Mouse (Mus musculus) neural tube, embryonic 14.5 days (tissue): ENCODE measurements around the gene Phf11c. TPM values are rescaled to one million over a fixed set of nuclear protein-coding genes. Genes with fewer than 3 reads are reported as not detected.

Experiments
- ATAC-seq: fragments of 200-750 bp; cut with Nextera tagmentation; 2 replicates; pipeline ENCODE4 v1.8.0; 2017; ENCODE audit warnings: low read depth, mild to moderate bottlenecking, moderate TSS enrichment, moderate library complexity
- H3K27ac ChIP-seq: fragments of 300-500 bp; sonication (generic); 2 replicates; pipeline ENCODE4 v1.5.1; 2014; ENCODE audit warnings: low read depth, mild to moderate bottlenecking, control low read depth, low read length, moderate library complexity, mixed read lengths
- H3K27me3 ChIP-seq: fragments of 300-500 bp; sonication (generic); 2 replicates; pipeline ENCODE4 v1.6.1; 2014; ENCODE audit warnings: low read length; ENCODE audit not compliant: control insufficient read depth, insufficient read depth
- H3K36me3 ChIP-seq: fragments of 300-500 bp; sonication (generic); 2 replicates; pipeline ENCODE4 v1.6.1; 2014; ENCODE audit warnings: low read length, mixed read lengths; ENCODE audit not compliant: control insufficient read depth, insufficient read depth
- H3K4me1 ChIP-seq: fragments of 300-500 bp; sonication (generic); 2 replicates; pipeline ENCODE4 v1.6.1; 2014; ENCODE audit warnings: low read length; ENCODE audit not compliant: control insufficient read depth, insufficient read depth
- H3K4me2 ChIP-seq: fragments of 300-500 bp; sonication (generic); 2 replicates; pipeline ENCODE4 v1.6.1; 2014; ENCODE audit warnings: mild to moderate bottlenecking, low read depth, low read length, control low read depth
- H3K4me3 ChIP-seq: fragments of 300-500 bp; sonication (generic); 2 replicates; pipeline ENCODE4 v1.5.1; 2014; ENCODE audit warnings: low read depth, low read length, control low read depth, mixed read lengths
- H3K9ac ChIP-seq: fragments of 300-500 bp; sonication (generic); replicated peaks from 2 replicates; pipeline ENCODE4 v1.6.1; 2014; ENCODE audit warnings: low read depth, mild to moderate bottlenecking, control low read depth, low read length, mixed read lengths
- H3K9me3 ChIP-seq: fragments of 300-500 bp; sonication (generic); 2 replicates; pipeline ENCODE4 v1.6.1; 2016; ENCODE audit warnings: low read length; ENCODE audit not compliant: control insufficient read depth
- WGBS: fragments of 180-500 bp; shearing (Covaris S2); extraction: QIAGEN DNeasy Blood & Tissue Kit; methylation state at CpG from one replicate; pipeline ENCODE4 v1.1.7; 2014; 5-methylcytosine and 5-hydroxymethylcytosine counted together
- polyA plus RNA-seq: library from polyadenylated mRNA; unstranded; fragments of >200 nt; fragmentation: Nextera tagmentation; extraction: Ambion mirVana; gene quantifications from 2 replicates; pipeline ENCODE4 v1.2.1, GENCODE M21; 2014

Phf11c gene
- polyA plus RNA-seq: 0.28 and 0.31 TPM in 2 replicates

DNA sequence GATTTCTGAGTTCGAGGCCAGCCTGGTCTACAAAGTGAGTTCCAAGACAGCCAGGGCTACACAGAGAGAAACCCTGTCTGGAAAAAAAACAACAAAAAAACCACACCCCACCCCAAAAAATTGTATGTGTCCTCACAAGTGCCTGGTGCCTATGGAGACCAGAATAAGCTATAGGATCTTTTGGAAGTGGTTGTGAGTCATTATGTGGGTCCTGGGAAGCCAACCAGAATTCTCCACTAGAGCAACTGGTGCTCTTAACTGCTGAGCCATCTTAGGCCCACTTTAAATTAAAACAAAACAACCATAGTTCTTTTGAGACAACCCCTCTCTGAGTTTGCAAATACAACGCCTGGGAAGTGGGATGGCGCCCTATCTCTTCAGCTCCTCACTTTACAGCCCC, at the start of gene Phf11c:
TSS of gene Phf11c (minus strand) at position 101 of the 400 bp plus-strand sequence.
- Histone ChIP-seq H3K4me3 (no peak within 1 kb of the TSS), H3K4me2 (no peak within 1 kb of the TSS), H3K27ac (no peak within 1 kb of the TSS), H3K9ac (no peak within 1 kb of the TSS), H3K4me1 (no peaks in the 10 kb centered on the region), H3K27me3 (no peaks in the 10 kb centered on the region), H3K9me3 (no peaks in the 10 kb centered on the region), H3K36me3 (no peaks in the 10 kb centered on the region)
- WGBS: 89% methylated on average over 3 of the region's 3 CpGs
- no peak for ATAC-seq

DNA sequence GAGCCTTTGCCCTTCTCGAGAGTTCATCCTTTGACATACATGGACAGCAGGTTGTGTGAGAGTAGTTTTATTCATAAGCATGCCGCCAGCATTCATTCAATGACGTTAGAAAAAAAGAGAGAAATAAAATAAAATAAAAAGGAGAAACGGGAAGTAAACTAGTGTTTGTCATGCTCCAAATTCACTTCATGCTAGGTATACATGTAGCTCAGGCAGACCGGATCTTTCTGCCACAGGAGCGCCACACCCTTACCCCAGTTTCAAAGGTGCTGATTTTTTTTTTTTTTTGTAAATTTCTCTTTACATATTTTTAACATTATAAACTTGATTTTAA, 46.3 kb upstream of the Phf11c start:
- peak overlapping the region; percentile 70 for H3K9ac ChIP-seq
- no peak overlapping the region for H3K27ac ChIP-seq
- ATAC-seq: no peak
- H3K27me3 ChIP-seq: no peaks in the 10 kb centered on the region
- peak overlapping the region; percentile 85 for H3K4me2 ChIP-seq
- H3K4me1 ChIP-seq: no peaks in the 10 kb centered on the region
- WGBS: 11% methylated on average over 6 of the region's 6 CpGs
- no peaks in the 10 kb centered on the region for H3K36me3 ChIP-seq
- H3K4me3 ChIP-seq: peak overlapping the region; percentile 89
- H3K9me3 ChIP-seq: no peaks in the 10 kb centered on the region

DNA sequence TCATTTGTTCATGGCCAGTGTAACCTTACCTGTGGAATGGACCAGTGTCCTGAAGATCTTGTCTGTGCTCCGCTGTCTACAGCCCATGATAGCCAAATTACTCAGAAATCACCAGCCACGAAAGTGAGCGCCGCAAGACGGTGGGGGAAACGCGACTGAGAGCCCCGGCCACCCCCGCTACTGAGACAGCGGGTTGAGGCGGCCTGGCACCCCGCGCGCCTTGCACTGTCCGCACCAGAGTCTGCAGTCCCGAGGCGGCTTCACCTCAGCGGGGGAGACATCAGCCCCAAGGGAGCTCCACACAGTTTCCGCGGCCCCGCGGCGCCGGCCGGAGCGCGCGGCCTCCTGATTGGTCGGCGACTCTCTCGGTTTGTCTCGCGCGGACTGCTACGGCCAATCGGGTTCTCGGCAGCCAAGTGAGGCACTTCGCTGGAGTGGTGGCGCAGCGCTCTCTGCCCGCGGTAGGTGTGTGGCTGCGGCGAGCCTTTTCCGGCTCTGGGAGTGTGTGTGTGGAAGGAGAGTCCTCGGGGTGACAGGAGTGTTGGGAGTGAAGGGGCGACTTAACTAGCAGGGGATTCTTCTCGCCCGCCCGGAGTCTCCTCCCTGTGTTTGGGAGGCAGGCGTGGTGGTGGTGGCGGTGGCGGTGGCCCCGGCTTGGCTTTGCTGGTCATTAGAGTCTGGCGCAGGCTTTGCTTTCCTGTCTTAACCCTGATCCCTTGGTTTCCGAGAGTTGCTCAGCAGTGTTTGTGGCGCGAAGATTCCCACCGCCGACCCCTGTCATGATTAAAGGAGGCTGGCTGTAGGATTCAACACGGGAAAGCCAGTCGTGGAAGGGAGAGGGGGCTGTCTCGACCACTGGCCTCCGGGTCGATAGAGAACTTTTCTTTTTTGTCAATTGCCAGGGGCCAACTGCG, 45.6 kb upstream of the Phf11c start, which contains the start of the genes Setdb2 and Cab39l:
TSS of gene Setdb2 (minus strand) at position 327 of the 914 bp plus-strand sequence.
TSS of gene Cab39l (plus strand) at position 415 of the 914 bp plus-strand sequence.
- Histone ChIP-seq H3K36me3 (no peaks in the 10 kb centered on the region), H3K4me2 (peak within 1 kb of the TSS; percentile 85), H3K27me3 (no peaks in the 10 kb centered on the region), H3K27ac (peak within 1 kb of the TSS; percentile 76), H3K9me3 (no peaks in the 10 kb centered on the region), H3K4me3 (peak within 1 kb of the TSS; percentile 89), H3K4me1 (no peaks in the 10 kb centered on the region), H3K9ac (peak within 1 kb of the TSS; percentile 70)
- under 1% methylated on average over 66 of the region's 66 CpGs for WGBS
- ATAC-seq: peak; percentile 100

DNA sequence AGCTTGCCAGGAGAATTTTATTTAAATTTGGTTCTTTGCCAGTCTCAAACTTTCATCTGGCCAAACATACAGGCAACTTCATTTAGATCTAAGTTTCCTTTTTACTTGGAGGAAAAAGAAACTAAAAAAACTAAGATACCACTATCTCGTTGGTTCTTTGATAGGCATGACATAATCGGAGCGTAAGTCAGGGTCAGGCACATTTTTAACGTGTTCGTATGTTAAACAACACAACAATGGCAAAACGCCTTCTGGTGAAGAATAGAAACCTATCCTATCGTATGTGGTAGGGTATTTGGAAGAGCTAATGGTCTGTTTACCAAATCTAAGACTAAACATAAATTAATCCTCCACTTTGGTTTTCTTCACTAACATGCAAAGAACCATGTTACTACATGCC, 44.9 kb upstream of the Phf11c start:
- no peaks in the 10 kb centered on the region for H3K36me3 ChIP-seq
- H3K4me3 ChIP-seq: peak overlapping the region; percentile 89
- H3K27ac ChIP-seq: no peak overlapping the region
- H3K4me1 ChIP-seq: no peaks in the 10 kb centered on the region
- H3K4me2 ChIP-seq: peak overlapping the region; percentile 85
- 18% methylated on average over 7 of the region's 7 CpGs for WGBS
- no peaks in the 10 kb centered on the region for H3K27me3 ChIP-seq
- ATAC-seq: no peak; the same call in 1 of the 2 replicates
- no peaks in the 10 kb centered on the region for H3K9me3 ChIP-seq
- peak overlapping the region; percentile 70 for H3K9ac ChIP-seq

DNA sequence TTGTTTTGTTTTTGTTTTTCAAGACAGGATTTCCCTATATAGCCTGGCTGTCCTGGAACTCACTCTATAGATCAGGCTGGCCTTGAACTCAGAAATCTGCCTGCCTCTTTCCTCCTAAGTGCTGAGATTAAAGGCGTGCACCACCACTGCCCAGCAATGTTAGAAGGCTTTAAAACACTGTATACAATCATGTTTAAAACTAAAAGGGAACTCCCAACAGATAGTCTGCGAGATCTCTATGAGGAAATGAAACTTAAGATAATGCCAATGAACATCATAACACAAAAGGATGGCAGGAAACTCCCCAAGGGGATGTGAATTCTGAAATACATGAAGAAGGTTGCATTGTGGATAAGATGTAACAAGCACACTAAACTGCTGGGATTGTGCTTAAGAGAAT, 43.3 kb upstream of the Phf11c start:
- Histone ChIP-seq H3K4me2 (no peak overlapping the region), H3K36me3 (no peaks in the 10 kb centered on the region), H3K9me3 (no peaks in the 10 kb centered on the region), H3K27me3 (no peaks in the 10 kb centered on the region), H3K27ac (no peak overlapping the region), H3K4me1 (no peaks in the 10 kb centered on the region), H3K4me3 (no peak overlapping the region), H3K9ac (no peak overlapping the region)
- 90% methylated on average over 2 of the region's 2 CpGs for WGBS
- no peak for ATAC-seq

DNA sequence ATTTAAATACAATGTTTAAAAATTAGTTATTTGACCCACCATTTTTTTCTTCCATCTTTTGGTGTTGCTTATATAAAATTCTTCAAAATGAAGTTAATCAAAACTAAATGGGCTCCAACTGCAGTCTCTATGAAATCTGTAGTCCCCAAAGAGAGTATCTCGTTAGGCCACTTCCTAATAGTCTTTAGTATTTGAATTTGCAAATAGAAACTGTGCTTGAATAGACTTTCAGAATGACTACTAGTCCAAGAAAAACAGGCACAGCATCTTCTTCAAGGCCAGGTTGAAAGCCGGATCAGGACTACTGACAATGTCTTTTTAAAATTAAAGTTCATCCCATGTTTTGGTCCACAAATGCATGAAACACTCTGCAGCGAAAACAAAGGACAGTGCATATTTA, 42.2 kb upstream of the Phf11c start:
- no peak for ATAC-seq
- no peaks in the 10 kb centered on the region for H3K36me3 ChIP-seq
- no peaks in the 10 kb centered on the region for H3K4me1 ChIP-seq
- H3K9me3 ChIP-seq: no peaks in the 10 kb centered on the region
- no peak overlapping the region for H3K4me2 ChIP-seq
- WGBS: 87% methylated on average over 3 of the region's 3 CpGs
- H3K4me3 ChIP-seq: no peak overlapping the region
- no peaks in the 10 kb centered on the region for H3K27me3 ChIP-seq
- H3K27ac ChIP-seq: no peak overlapping the region
- no peak overlapping the region for H3K9ac ChIP-seq

DNA sequence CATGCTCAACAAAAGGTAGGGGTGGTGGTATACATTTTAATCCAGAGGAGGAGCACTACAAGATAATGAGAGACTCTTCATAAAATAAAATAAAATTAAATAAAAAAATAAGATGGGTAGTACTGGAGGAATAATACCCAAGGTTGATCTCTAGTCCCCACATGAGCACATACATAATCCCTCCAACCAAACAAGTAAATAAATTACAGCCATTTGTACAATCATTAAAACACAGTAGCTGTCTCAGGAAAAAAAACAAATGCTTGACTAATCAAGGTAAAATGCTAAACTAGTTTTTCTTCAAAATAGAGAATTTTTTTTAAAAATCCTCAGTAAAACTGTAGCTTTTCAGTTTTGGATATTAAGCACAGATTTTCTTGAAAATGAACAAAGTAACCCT, 40.0 kb upstream of the Phf11c start:
- H3K36me3 ChIP-seq: no peaks in the 10 kb centered on the region
- no peak overlapping the region for H3K4me3 ChIP-seq
- no peak overlapping the region for H3K9ac ChIP-seq
- H3K27me3 ChIP-seq: no peaks in the 10 kb centered on the region
- no peaks in the 10 kb centered on the region for H3K9me3 ChIP-seq
- no peaks in the 10 kb centered on the region for H3K4me1 ChIP-seq
- H3K27ac ChIP-seq: no peak overlapping the region
- H3K4me2 ChIP-seq: no peak overlapping the region
- ATAC-seq: no peak

DNA sequence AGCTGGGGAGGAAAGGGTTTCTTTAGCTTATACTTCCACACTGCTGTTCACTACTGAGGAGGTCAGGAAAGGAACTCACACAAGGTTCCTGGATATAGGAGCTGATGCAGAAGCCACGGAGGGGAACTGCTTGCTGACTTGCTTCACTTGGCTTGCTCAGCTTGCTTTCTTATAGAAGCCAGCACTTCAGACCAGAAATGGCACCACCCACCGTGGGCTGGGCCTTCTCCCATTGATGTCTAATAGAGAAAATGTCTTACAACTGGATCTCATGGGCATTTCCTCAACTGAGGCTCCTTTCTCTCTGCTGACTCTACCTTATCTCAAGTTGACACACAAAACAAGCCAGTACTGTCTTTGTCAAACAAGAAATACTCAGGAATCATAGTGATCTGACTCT, 38.7 kb upstream of the Phf11c start:
- Histone ChIP-seq H3K9ac (no peak overlapping the region), H3K4me1 (no peaks in the 10 kb centered on the region), H3K27ac (no peak overlapping the region), H3K36me3 (no peaks in the 10 kb centered on the region), H3K4me2 (no peak overlapping the region), H3K9me3 (no peaks in the 10 kb centered on the region), H3K4me3 (no peak overlapping the region), H3K27me3 (no peaks in the 10 kb centered on the region)
- WGBS: 71% methylated on average over 2 of the region's 2 CpGs
- ATAC-seq: no peak

DNA sequence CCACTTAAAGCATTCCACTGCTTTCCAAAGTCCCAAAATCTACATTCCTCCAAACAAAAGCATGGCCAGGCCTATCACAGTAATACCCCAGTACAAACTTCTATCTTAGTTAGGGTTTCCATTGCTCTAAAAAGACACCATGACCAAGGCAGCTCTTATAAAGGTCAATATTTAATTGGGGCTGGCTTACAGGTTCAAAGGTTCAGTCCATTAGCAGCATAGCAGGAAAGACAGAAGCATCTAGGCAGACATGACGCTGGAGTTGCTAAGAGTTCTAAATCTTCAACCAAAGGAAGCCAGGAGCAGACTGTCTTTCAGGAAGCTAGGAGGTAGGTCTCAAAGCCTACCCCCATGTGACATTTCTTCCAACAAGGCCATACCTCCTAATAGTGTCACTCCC, 35.4 kb upstream of the Phf11c start:
- Histone ChIP-seq H3K9ac (no peak overlapping the region), H3K4me2 (no peak overlapping the region), H3K36me3 (no peaks in the 10 kb centered on the region), H3K27me3 (no peaks in the 10 kb centered on the region), H3K4me1 (no peaks in the 10 kb centered on the region), H3K27ac (no peak overlapping the region), H3K4me3 (no peak overlapping the region), H3K9me3 (no peaks in the 10 kb centered on the region)
- 88% methylated on average over 1 of the region's 1 CpGs for WGBS
- no peak for ATAC-seq
